Mouse (Mus musculus) stomach, embryonic 15.5 days (tissue): Measurements from ENCODE around the gene Fbxo17. TPM values are rescaled to one million over a fixed set of nuclear protein-coding genes. Genes with fewer than 3 reads are reported as not detected.

ENCODE experiments used
- ATAC-seq: fragments of 200-750 bp; cut with Nextera tagmentation; 2 replicates; pipeline ENCODE4 v1.8.0; 2017; ENCODE audit warnings: low read depth, moderate number of reproducible peaks, moderate TSS enrichment; ENCODE audit not compliant: insufficient read depth, low FRiP score
- H3K27ac ChIP-seq: fragments of 300-500 bp; sonication (generic); 2 replicates; pipeline ENCODE4 v1.5.1; 2015; ENCODE audit warnings: mild to moderate bottlenecking, inconsistent platforms
- H3K27me3 ChIP-seq: fragments of 300-500 bp; sonication (generic); replicated peaks from 2 replicates; pipeline ENCODE4 v1.6.1; 2015; ENCODE audit warnings: inconsistent platforms
- H3K36me3 ChIP-seq: fragments of 300-500 bp; sonication (generic); 2 replicates; pipeline ENCODE4 v1.6.1; 2015; ENCODE audit warnings: inconsistent platforms
- H3K4me1 ChIP-seq: fragments of 300-500 bp; sonication (generic); 2 replicates; pipeline ENCODE4 v1.6.1; 2015; ENCODE audit warnings: inconsistent platforms
- H3K4me2 ChIP-seq: fragments of 300-500 bp; sonication (generic); 2 replicates; pipeline ENCODE4 v1.6.1; 2015; ENCODE audit warnings: mild to moderate bottlenecking, inconsistent platforms
- H3K4me3 ChIP-seq: fragments of 300-500 bp; sonication (generic); replicated peaks from 2 replicates; pipeline ENCODE4 v1.5.1; 2015; ENCODE audit warnings: inconsistent platforms
- H3K9ac ChIP-seq: fragments of 300-500 bp; sonication (generic); 2 replicates; pipeline ENCODE4 v1.6.1; 2015; ENCODE audit warnings: inconsistent platforms
- H3K9me3 ChIP-seq: fragments of 300-500 bp; sonication (generic); 2 replicates; pipeline ENCODE4 v1.6.1; 2016; ENCODE audit warnings: inconsistent platforms
- whole genome bisulfite sequencing: fragments of 180-500 bp; shearing (Covaris S2); methylation state at CpG from one replicate; pipeline ENCODE4 v1.1.7; 2015; 5-methylcytosine and 5-hydroxymethylcytosine counted together
- polyA plus RNA-seq: library from polyadenylated mRNA; unstranded; fragments of >200 nt; fragmentation: Nextera tagmentation; extraction: Ambion mirVana; gene quantifications from 2 replicates; pipeline ENCODE4 v1.2.1, GENCODE M21; 2015

Fbxo17 gene
- polyA plus RNA-seq, 1 experiment from 2014 or later = 8.0 TPM

- Histone ChIP-seq H3K4me1 (peaks cover 11% of the 10 kb centered on the region), H3K27ac (no peak overlapping the region), H3K36me3 (peaks cover 3% of the 10 kb centered on the region; the same call in 1 of the 2 replicates), H3K9ac (no peak overlapping the region), H3K27me3 (no peaks in the 10 kb centered on the region), H3K4me3 (no peak overlapping the region), H3K9me3 (no peaks in the 10 kb centered on the region), H3K4me2 (no peak overlapping the region)
- ATAC-seq = no peak
- WGBS = 88% methylated on average over 11 of the region's 11 CpGs
Measured at GRCm38 (mm10) chr7:28771867-28772266, 55.3 kb downstream of the Fbxo17 start.

DNA sequence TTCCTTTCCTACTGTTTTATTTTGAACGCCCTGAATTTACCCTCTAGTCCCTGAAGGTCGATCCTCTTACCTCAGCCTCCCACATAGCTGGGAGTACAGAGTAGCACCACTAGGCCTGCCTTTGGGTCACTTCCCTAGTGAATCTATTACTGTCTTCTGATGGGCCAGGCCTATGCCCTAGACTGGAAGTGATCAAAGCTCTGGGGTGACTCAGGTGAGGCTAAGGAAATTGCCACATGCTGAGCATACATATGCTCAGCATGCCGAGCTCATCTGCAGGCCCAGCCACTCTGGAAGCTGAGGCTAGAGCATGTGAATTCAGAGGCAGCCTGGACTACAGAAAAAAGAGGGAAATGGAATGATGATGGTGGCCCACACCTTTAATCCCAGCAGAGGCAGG lies 56.6 kb downstream of the Fbxo17 start:
- Histone ChIP-seq H3K36me3 (peaks cover 3% of the 10 kb centered on the region; the same call in 1 of the 2 replicates), H3K9me3 (no peaks in the 10 kb centered on the region), H3K9ac (no peak overlapping the region), H3K4me2 (no peak overlapping the region), H3K27ac (no peak overlapping the region), H3K4me3 (no peak overlapping the region), H3K27me3 (no peaks in the 10 kb centered on the region), H3K4me1 (no peaks in the 10 kb centered on the region)
- ATAC-seq = peak; percentile 23; the same call in 1 of the 2 replicates
- 75% methylated on average over 3 of the region's 3 CpGs for WGBS

DNA sequence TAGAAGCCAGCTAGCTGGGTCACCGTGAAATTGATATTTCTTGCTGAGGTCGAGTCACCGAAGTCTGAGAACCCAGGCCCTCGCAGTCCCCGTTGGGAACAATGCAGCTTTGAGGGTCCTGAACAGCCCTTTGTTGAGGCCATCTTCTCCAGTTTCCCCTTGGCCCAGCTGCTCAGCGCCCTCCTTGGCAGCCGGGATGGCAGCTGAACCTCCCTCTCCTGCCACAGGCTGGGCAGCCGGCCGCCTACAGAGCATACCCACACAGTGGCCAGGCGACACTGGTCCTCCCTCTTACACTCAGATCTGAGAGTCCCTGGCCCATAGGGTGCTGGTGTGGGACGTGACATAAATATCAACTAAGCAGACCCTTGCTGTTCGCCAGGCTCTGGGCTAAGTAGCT lies 57.6 kb downstream of the Fbxo17 start:
- no peaks in the 10 kb centered on the region for H3K4me1 ChIP-seq
- H3K4me2 ChIP-seq = no peak overlapping the region
- peaks cover 3% of the 10 kb centered on the region; the same call in 1 of the 2 replicates for H3K36me3 ChIP-seq
- no peak overlapping the region for H3K9ac ChIP-seq
- 82% methylated on average over 12 of the region's 12 CpGs for WGBS
- H3K27ac ChIP-seq = no peak overlapping the region
- H3K4me3 ChIP-seq = no peak overlapping the region
- H3K9me3 ChIP-seq = no peaks in the 10 kb centered on the region
- H3K27me3 ChIP-seq = no peaks in the 10 kb centered on the region
- ATAC-seq = no peak

GRCm38 (mm10) chr7:28775129-28775528 lies 58.5 kb downstream of the Fbxo17 start:
- H3K9me3 ChIP-seq = no peaks in the 10 kb centered on the region
- no peak for ATAC-seq
- no peak overlapping the region for H3K4me2 ChIP-seq
- H3K9ac ChIP-seq = no peak overlapping the region
- 86% methylated on average over 7 of the region's 7 CpGs for WGBS
- no peak overlapping the region for H3K4me3 ChIP-seq
- peaks cover 3% of the 10 kb centered on the region; the same call in 1 of the 2 replicates for H3K36me3 ChIP-seq
- H3K27me3 ChIP-seq = no peaks in the 10 kb centered on the region
- no peak overlapping the region for H3K27ac ChIP-seq
- H3K4me1 ChIP-seq = peaks cover under 1% of the 10 kb centered on the region

DNA sequence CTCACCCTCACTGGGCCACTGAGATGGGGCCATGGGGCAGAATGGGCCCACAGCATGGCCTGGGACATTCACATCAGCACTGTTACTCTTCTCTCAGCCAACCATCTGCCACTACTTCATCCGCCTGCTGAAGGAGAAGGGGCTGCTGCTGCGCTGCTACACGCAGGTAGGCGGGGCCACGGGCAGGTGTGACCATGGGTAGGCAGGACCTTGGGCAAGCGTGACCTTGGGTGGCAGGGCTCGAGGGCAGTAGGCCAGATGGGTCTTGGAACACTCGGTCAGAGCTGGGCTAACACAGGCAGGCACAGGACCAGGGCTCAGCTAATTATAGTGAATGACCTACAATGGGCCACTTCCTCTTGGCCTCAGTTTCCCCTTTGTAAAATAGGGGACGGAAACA lies 62.2 kb downstream of the Fbxo17 start:
- no peak overlapping the region for H3K4me2 ChIP-seq
- H3K4me1 ChIP-seq = peaks cover 15% of the 10 kb centered on the region
- H3K36me3 ChIP-seq = 0 out of 2 replicates have a peak, but pooled peaks cover 3% of the 10 kb centered on the region
- H3K4me3 ChIP-seq = no peak overlapping the region
- H3K27me3 ChIP-seq = no peaks in the 10 kb centered on the region
- no peaks in the 10 kb centered on the region for H3K9me3 ChIP-seq
- ATAC-seq = no peak
- no peak overlapping the region for H3K9ac ChIP-seq
- WGBS = 83% methylated on average over 9 of the region's 9 CpGs
- no peak overlapping the region for H3K27ac ChIP-seq

DNA sequence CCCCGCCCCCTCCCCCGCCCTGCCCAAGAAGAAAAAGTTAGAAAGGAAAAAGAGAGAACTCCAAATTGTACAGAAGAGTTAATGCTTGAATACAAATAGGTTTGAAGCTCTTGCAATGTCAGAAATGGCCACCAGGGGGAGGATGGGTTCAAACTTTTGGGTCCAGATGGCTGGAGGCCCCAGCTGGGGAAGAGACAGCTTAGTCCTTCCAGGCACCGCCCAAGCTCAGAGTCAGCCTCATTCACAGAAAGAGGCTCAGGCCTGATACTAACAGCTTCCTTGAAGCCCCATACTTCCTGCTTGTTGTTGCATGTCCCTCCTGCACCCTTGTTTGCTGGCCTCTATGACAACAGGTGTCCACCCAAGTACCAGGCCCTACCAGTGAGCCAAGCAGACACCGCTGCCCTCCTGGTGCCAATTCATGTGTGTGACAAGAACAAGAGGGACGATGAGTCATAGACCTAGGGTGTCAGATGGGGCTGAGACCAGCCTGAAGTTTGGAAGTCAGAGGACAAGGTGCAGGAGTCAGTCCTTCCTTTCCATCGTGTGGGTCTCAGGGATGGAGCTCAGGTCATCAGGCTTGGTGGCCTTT lies 63.6 kb downstream of the Fbxo17 start:
- WGBS = 40% methylated on average over 6 of the region's 6 CpGs
- Histone ChIP-seq H3K4me1 (peaks cover 15% of the 10 kb centered on the region), H3K27ac (peak overlapping the region; percentile 83), H3K9ac (no peak overlapping the region), H3K27me3 (no peaks in the 10 kb centered on the region), H3K4me2 (no peak overlapping the region), H3K4me3 (no peak overlapping the region), H3K9me3 (no peaks in the 10 kb centered on the region), H3K36me3 (0 out of 2 replicates have a peak, but pooled peaks cover 3% of the 10 kb centered on the region)
- peak; percentile 68 for ATAC-seq

- Histone ChIP-seq H3K4me3 (no peak overlapping the region), H3K9ac (no peak overlapping the region), H3K4me1 (peaks cover 15% of the 10 kb centered on the region), H3K36me3 (0 out of 2 replicates have a peak, but pooled peaks cover 1% of the 10 kb centered on the region), H3K4me2 (no peak overlapping the region), H3K27ac (0 out of 2 replicates have a peak overlapping the region, but pooled peaks have one; percentile 83), H3K27me3 (no peaks in the 10 kb centered on the region), H3K9me3 (no peaks in the 10 kb centered on the region)
- ATAC-seq = no peak
- 74% methylated on average over 7 of the region's 7 CpGs for WGBS
Measured at GRCm38 (mm10) chr7:28780857-28781256, 64.3 kb downstream of the Fbxo17 start.

DNA sequence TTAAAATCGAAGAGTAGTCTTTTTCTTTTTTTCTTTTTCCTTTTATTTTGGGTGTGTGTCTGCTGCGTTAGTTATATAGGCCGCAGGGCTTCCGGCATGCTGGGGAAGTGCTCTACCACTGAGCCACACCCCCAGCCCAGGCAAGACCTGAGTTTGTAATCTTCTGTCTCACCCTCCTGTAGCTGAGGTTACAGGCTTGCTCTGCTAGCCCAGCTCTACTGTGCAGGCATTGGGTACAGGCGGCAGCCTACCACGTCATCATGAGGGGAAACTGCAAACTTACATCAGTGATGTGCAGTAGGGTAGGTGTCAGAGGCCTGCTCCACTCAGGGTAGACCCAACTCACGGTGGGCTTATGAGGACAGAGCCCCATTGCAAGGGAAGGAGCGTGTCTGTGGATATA lies 64.7 kb downstream of the Fbxo17 start:
- no peak overlapping the region for H3K9ac ChIP-seq
- WGBS = 86% methylated on average over 8 of the region's 8 CpGs
- H3K4me2 ChIP-seq = no peak overlapping the region
- no peak for ATAC-seq
- peaks cover 15% of the 10 kb centered on the region for H3K4me1 ChIP-seq
- H3K27ac ChIP-seq = peak overlapping the region; percentile 83; the same call in 1 of the 2 replicates
- H3K9me3 ChIP-seq = no peaks in the 10 kb centered on the region
- no peak overlapping the region for H3K4me3 ChIP-seq
- H3K27me3 ChIP-seq = no peaks in the 10 kb centered on the region
- no peaks in the 10 kb centered on the region for H3K36me3 ChIP-seq

- no peak overlapping the region for H3K4me3 ChIP-seq
- no peaks in the 10 kb centered on the region for H3K9me3 ChIP-seq
- no peak overlapping the region for H3K27ac ChIP-seq
- no peak overlapping the region for H3K9ac ChIP-seq
- H3K27me3 ChIP-seq = no peaks in the 10 kb centered on the region
- 68% methylated on average over 5 of the region's 5 CpGs for WGBS
- no peak for ATAC-seq
- no peak overlapping the region for H3K4me2 ChIP-seq
- peaks cover 25% of the 10 kb centered on the region for H3K4me1 ChIP-seq
- H3K36me3 ChIP-seq = no peaks in the 10 kb centered on the region
Measured at GRCm38 (mm10) chr7:28785161-28785560, 68.6 kb downstream of the Fbxo17 start.

Other genes with a start within 250 kb of the Fbxo17 start
- gene Ifnl2, start 206.3 kb upstream of the Fbxo17 start, polyA plus RNA-seq = not detected in 2 replicates
- not detected in 2 replicates for gene Ifnl3, start 194.0 kb upstream of the Fbxo17 start, polyA plus RNA-seq
- gene Sycn, start 175.9 kb upstream of the Fbxo17 start, polyA plus RNA-seq = 103 and 114 TPM in 2 replicates
- gene Nccrp1, start 169.6 kb upstream of the Fbxo17 start, polyA plus RNA-seq = 2.4 and 6.1 TPM in 2 replicates
- 18.5 and 22.1 TPM in 2 replicates for gene Samd4b, start 118.7 kb upstream of the Fbxo17 start, polyA plus RNA-seq
- gene Pak4, start 118.6 kb upstream of the Fbxo17 start, polyA plus RNA-seq = 50.2 and 56.0 TPM in 2 replicates
- gene Acp7, start 85.5 kb upstream of the Fbxo17 start, polyA plus RNA-seq = 0.08 TPM in 1 of 2 replicates, not detected in the other
- 4.3 and 4.8 TPM in 2 replicates for gene Fbxo27, start 24.0 kb upstream of the Fbxo17 start, polyA plus RNA-seq
- 138 and 143 TPM in 2 replicates for gene Mrps12, start 25.0 kb downstream of the Fbxo17 start, polyA plus RNA-seq
- 20.8 and 26.2 TPM in 2 replicates for gene Sars2, start 25.2 kb downstream of the Fbxo17 start, polyA plus RNA-seq
- 0.19 TPM in 1 of 2 replicates, not detected in the other for gene Ccer2, start 39.4 kb downstream of the Fbxo17 start, polyA plus RNA-seq
- 56.9 and 57.8 TPM in 2 replicates for gene Sirt2, start 49.9 kb downstream of the Fbxo17 start, polyA plus RNA-seq
- 38.7 and 40.1 TPM in 2 replicates for gene Nfkbib, start 50.7 kb downstream of the Fbxo17 start, polyA plus RNA-seq
- gene Rinl, start 72.2 kb downstream of the Fbxo17 start, polyA plus RNA-seq = 6.2 and 6.6 TPM in 2 replicates
- 239 and 240 TPM in 2 replicates for gene Hnrnpl, start 91.7 kb downstream of the Fbxo17 start, polyA plus RNA-seq
- gene Ech1, start 108.4 kb downstream of the Fbxo17 start, polyA plus RNA-seq = 175 and 195 TPM in 2 replicates
- 340 and 467 TPM in 2 replicates for gene Lgals4, start 117.0 kb downstream of the Fbxo17 start, polyA plus RNA-seq
- gene Lgals7, start 147.0 kb downstream of the Fbxo17 start, polyA plus RNA-seq = 2.2 TPM in 2 replicates
- gene Capn12, start 164.6 kb downstream of the Fbxo17 start, polyA plus RNA-seq = 0.34 and 0.45 TPM in 2 replicates
- gene Actn4, start 245.5 kb downstream of the Fbxo17 start, polyA plus RNA-seq = 319 and 341 TPM in 2 replicates